18 mouse cellular contexts compared by ENCODE assay signal in the genomic region with DNA sequence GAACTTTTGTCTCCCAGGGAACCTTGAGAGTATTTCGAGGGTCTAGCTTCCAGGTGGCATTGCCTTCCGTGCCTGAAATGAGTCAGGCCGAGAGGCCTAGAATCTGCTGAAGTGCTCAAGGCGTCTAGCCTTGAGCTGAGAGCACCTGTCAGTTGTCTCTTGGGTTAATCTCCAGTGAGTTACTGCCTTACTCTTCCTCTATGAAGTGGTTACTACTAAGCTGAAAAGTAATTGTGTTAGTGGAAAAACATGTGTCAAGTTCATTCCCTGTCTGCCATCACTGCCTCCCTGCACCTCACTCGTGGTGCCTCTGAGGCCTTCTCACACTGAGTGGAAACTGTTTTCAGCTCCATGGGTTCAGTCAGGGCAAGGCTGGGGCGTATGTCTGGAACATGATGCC.
DNase-seq lines count a peak whose midpoint lies in the region; ATAC-seq and TF ChIP-seq lines count a peak whose summit lies in the region.
"Had no signal": no experiment of that assay in that cellular context is flagged by ENCODE, and none has a peak within 500 bp of the region (broad histone marks: within the 10 kb centered on the region; RNA-seq: fewer than 3 reads in every experiment).

No protein-coding gene starts in this region.

- H3K36me3 ChIP-seq in heart, postnatal 0 days (replicated peaks; ENCODE audit: control insufficient read depth, insufficient read depth, low read length): no peaks in the 10 kb centered on the region
- H3K36me3 ChIP-seq in heart, embryonic 11.5 days (ENCODE audit: control insufficient read depth, insufficient read depth, low read length): no peaks in the 10 kb centered on the region
- H3K36me3 ChIP-seq: forebrain, embryonic 10.5 days; heart, embryonic 10.5 days had no signal

- no peak for ATAC-seq in heart, postnatal 0 days (ENCODE audit: insufficient read depth, low read depth)
- no peak for ATAC-seq in heart, embryonic 11.5 days (replicated peaks; ENCODE audit: insufficient number of reproducible peaks, low FRiP score, low TSS enrichment)
- ATAC-seq: activated CD4-positive, CD25-positive, alpha-beta regulatory T cell, adult 4 months; forebrain, embryonic 13.5 days; forebrain, embryonic 16.5 days; hindbrain, postnatal 0 days; inflammation-experienced regulatory T-cells, adult 6 months; intestine, embryonic 16.5 days had no signal

- TF ChIP-seq CTCF in heart, postnatal 0 days (IDR thresholded peaks at IDR 0.05; ENCODE audit: low read depth): no peak

- H3K27ac ChIP-seq in heart, postnatal 0 days (ENCODE audit: low read depth): peak overlapping the region; percentile 56; the same call in 1 of the 2 replicates
- no peak overlapping the region for H3K27ac ChIP-seq in heart, embryonic 11.5 days (ENCODE audit: low read depth, low read length)
- H3K27ac ChIP-seq: forebrain, embryonic 10.5 days; forebrain, embryonic 13.5 days; gastrocnemius, adult 2 months; heart, embryonic 10.5 days; hindbrain, embryonic 14.5 days; hindbrain, postnatal 0 days had no signal

- no peak overlapping the region for H3K4me2 ChIP-seq in heart, postnatal 0 days (ENCODE audit: low read depth, low read length)
- no peak overlapping the region for H3K4me2 ChIP-seq in heart, embryonic 11.5 days
- H3K4me2 ChIP-seq: forebrain, embryonic 13.5 days; hindbrain, embryonic 14.5 days had no signal

- 0 out of 2 replicates have a peak, but pooled peaks cover 4% of the 10 kb centered on the region for H3K4me1 ChIP-seq in heart, postnatal 0 days (ENCODE audit: control insufficient read depth, insufficient read depth)
- no peaks in the 10 kb centered on the region; the same call in 1 of the 2 replicates for H3K4me1 ChIP-seq in heart, embryonic 11.5 days (ENCODE audit: control insufficient read depth, insufficient read depth, low read length)
- H3K4me1 ChIP-seq: forebrain, embryonic 10.5 days had no signal

- H3K9me3 ChIP-seq in heart, postnatal 0 days (replicated peaks; ENCODE audit: control insufficient read depth, low read length): no peaks in the 10 kb centered on the region
- no peaks in the 10 kb centered on the region for H3K9me3 ChIP-seq in heart, embryonic 11.5 days (replicated peaks; ENCODE audit: control insufficient read depth, low read length)
- H3K9me3 ChIP-seq: forebrain, embryonic 10.5 days; forebrain, embryonic 13.5 days; heart, embryonic 10.5 days had no signal

- no peak overlapping the region for H3K9ac ChIP-seq in heart, postnatal 0 days (replicated peaks; ENCODE audit: low read depth, low read length)
- H3K9ac ChIP-seq in heart, embryonic 11.5 days (ENCODE audit: low read depth, low read length): no peak overlapping the region
- H3K9ac ChIP-seq: forebrain, embryonic 13.5 days; hindbrain, embryonic 14.5 days had no signal

- no peaks in the 10 kb centered on the region for H3K27me3 ChIP-seq in heart, postnatal 0 days (ENCODE audit: control insufficient read depth, insufficient read depth, low read length)
- H3K27me3 ChIP-seq in heart, embryonic 11.5 days (ENCODE audit: control insufficient read depth, insufficient read depth, low read length): no peaks in the 10 kb centered on the region; the same call in 1 of the 2 replicates
- H3K27me3 ChIP-seq: forebrain, embryonic 13.5 days had no signal

- WGBS in heart, postnatal 0 days: 68% methylated on average over 6 of the region's 6 CpGs
- WGBS in heart, embryonic 11.5 days (ENCODE audit: insufficient replicate concordance): 75% methylated on average over 6 of the region's 6 CpGs

- no peak for TF ChIP-seq EP300 in heart, postnatal 0 days (IDR thresholded peaks at IDR 0.05; ENCODE audit: low read depth)

- DNase-seq in heart, adult 11 months: peak; percentile 65
- DNase-seq in heart, postnatal 4 days: no peak
- DNase-seq in heart, postnatal 0 days (ENCODE audit: low spot score): no peak
- peak; percentile 25 for DNase-seq in thymus, postnatal 4 days
- DNase-seq in thymus, postnatal 10 days (ENCODE audit: low spot score in 2 of 2): no peak
- DNase-seq: adrenal gland, adult 8-10 months; gastrocnemius, adult 2 months; gastrocnemius, postnatal 14 days had no signal

- no peak overlapping the region for H3K4me3 ChIP-seq in heart, postnatal 0 days (ENCODE audit: low read depth, low read length)
- no peak overlapping the region for H3K4me3 ChIP-seq in heart, embryonic 11.5 days (ENCODE audit: low read depth, low read length)
- H3K4me3 ChIP-seq: forebrain, embryonic 10.5 days; forebrain, embryonic 13.5 days; gastrocnemius, adult 2 months; heart, embryonic 10.5 days had no signal

Comparison
In these comparisons a context has a peak if more than half of its experiments do, and no peak if none do; other contexts are left out.
1. DNase-seq: peak in heart, adult 11 months (single experiment) and thymus, postnatal 4 days (single experiment); none in heart, postnatal 4 days (single experiment), heart, postnatal 0 days (single experiment) and thymus, postnatal 10 days (0 of 2).